Mouse (Mus musculus): ENCODE measurements around the gene Pfn4.
"Not testable (repeated sequence)": the region's sequence is repeated elsewhere in the genome, so short reads cannot be mapped to it uniquely, and the experiment has no call there.

Gene Pfn4

DNA sequence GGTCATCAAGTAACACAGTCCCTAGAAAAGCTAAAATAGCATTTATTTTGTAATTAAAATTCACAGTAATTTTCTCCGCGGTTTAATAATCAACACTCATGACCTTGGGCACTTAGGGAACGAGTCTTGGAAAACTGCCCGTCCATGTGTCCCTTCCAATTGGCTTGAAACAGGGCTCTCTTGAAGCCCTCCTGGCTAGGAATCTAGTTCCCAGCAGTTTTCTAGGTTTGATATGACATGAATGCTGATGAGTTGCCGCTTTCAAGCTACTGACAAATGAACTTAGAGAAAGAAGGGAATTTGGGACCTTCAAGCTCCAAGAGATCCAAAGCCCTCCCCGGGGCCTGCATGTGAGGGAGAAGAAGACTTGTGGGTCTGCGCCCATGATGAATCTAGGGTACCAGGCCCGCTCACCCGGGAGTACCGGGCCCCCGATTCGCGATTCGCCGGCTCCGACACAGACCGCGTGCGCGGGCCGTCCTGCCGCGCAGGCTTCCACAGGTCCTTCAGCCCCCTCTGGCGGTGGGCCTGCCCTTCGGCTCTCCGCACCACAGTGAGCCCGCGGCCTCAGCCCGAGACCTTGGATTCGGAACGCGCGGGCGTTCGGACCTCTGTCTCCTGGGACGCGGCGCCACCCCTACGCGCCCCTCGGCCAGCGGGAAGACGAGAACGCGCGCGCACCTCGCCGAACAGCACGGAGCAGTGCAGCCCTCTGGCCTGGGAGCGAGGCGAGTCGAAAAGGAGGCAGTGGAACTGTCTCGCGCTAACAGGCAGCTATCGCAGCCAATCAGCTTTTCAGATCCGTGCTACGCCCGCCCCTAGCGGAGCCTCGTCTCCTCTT, at the start of gene Pfn4, which contains the start of gene Fam228b:
Gene Pfn4 (plus strand): TSS at position 531 of the 841 bp plus-strand sequence.
Gene Fam228b (minus strand): TSS at position 776 of the 841 bp plus-strand sequence.
- DNase-seq, result peak; percentile 96 to 97

DNA sequence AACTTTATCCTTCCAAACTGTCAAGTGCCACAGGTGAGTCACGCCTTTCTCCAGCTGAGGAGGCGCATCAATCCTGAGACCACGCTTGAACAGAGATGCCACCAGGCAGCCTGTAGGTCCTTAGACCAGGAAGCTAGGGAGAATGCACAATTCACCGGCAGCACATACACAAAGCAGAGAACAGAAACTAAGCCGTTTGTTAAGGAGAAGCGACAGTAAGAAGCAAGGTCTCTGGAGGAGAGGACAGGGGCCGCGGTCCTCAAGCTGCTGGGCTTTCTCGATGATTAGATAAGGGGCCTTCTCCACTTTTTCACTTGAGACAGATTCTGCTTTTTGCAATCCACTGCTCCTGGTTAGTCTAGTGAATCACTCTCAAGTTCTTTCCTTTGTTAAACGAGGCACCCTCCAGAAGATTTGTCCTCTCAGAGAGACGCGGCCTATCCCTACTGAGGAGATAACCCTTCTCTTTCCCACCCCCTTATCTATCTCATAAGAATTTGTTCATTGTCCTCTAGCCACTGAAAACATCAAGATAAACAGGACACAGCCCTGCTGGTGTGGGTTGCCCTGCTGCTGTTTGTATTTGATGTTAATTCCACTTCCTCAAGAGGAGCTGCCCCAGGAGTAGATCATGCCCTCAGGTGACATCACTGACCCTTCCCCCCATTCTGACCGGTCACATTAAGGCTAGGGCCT, 49.6 kb upstream of the Pfn4 start:
- no peak for DNase-seq

DNA sequence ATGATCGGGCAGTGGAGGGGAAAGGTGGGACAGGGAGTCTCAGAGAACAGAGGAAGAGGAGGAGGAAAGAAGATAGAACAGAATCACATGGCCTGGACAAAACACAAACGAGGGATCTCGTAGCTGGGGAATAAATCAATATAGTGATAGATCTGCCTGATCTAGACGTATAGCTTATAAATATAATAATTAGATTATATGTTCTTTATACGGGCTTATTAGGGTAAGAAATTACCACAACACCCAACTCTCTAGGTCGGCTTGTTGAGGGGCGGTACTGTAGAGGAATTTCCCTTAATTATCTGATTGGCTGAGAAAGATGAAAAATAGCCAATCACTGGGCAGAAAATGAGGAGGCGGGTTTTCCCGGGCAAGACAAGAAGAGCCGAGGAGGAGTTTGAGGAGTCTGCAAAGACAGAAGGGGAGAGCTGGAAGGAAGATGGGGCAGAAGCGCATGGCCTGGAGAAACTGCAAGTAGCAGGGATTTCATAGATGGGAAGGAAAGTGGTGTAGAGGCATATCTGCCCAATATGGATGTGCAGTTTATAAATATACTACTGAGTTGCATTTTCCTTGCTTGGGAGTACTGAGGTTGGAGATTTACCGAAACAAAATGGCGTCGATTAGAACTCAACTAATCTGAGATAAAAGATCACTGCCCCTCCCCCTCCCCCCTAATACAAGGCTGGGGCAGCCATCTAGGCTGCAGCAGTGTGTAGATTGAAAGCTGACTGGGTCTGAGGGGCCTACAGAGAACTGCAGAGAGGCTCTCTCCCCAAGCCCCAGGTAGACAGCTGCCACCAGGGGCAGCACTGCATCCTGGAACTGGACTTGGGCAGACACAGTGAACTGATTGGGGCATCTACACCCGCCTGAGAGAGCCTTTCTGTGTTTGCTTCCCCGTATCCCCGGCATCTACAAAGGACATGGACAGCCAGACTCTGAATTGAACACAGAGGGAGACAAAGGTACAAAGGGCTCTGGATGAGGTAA, 48.8 kb upstream of the Pfn4 start:
- no peak for DNase-seq

DNA sequence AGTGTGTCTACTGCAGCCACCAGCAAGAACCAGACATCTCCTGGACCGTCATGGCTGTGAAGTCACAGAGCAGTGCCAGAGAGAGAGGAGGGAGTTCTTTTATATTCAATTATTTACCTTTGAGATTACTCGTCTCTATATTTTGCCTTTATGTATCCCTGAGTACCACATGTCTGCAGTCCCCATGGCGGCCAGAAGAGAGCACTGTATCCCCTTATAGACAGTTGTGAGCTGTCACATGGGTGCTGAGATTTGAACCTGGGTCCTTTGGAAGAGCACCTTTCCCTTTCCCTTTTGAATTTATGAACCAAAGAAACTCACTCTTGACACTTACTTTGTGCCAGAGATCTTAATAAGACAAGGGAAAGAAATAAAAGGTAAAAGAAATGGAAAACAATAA, 39.7 kb upstream of the Pfn4 start:
- no peak for DNase-seq

DNA sequence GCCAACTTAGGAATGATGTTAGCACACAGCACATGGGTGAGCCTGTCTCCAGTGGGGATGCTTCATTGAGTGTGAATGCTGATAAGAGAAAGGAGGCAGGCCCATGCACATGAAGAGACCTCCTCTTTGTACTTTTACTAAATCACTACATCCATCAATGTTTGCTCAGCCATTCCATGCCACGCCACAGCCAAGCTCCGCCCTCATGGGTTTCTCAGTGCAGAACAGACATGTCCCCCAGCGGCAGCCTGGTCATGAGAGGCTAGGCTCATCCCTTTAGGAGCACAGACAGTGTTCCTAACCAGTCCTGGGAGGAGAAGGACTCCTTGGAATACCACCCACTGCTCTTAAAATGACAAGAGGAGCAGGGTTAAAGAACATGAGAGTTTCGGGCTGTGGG, 37.2 kb upstream of the Pfn4 start:
- DNase-seq, result no peak

DNA sequence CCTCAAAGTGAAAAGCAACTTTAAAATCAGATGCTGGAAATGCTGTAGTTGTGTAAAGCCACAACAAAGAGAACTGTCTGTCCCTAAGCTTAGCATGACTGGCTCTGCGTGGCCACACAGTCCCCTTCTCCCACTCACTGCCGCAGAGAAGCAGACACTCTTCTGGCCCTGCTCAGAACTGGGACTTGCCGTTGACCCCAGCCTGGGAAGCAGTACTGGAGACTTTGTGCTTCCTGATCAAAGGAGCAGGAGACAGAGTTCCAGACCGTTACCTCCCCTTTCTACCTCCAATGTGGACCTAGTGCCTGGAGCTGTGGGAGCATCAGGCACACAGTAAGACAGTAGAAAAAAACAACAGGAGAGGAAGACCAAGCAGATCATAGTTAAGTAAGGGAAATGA, 36.5 kb upstream of the Pfn4 start:
- no peak for DNase-seq

DNA sequence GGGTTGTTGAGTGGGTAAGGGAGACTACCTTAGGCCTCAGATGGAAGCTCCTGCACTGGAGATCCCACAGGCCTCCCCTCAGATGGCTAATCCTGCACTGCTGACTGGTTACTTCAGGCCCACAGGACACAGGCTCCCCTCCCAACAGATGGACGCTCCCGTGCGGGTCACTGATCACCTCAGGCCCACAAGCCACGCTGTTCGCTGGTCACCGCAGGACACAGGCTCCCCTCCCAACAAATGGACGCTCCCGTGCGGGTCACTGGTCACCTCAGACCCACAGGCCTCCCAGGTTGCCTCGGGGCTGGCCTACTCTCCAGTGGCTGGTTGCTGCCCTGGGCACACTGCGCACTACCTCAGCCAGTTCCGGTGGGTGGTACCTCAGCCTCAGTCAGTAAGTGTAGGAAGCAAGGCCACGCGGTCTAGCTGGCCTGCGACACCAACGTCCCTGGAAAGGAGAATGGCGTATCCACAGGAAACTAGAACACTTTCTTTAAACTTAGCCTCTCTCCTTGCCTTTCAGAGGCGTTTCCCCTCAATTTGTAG, 30.7 kb upstream of the Pfn4 start, which contains the start of gene Fam228a:
Gene Fam228a (minus strand): TSS at position 400 of the 546 bp plus-strand sequence.
- DNase-seq, result no peak

DNA sequence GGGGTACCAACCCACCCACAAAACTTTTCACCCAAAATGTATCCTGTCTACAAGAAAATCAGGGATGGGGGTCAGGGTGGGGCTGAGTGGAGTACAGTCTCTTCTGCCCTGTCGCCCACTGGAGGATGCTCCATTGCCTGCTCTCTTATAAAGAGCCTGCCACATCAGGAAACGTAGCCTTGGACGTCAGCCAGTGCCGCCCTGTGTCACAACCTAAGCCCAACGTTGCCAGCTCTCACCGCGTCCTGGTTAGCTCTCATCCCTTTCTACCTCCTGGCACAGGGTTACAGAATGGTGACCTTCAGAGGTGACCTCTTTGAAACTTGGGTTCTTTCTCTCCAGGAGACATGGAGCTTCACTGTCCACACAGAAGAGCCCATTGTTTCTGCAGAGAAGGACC, 28.0 kb upstream of the Pfn4 start:
- DNase-seq, result peak in 1 of 2 experiments; percentile 40

DNA sequence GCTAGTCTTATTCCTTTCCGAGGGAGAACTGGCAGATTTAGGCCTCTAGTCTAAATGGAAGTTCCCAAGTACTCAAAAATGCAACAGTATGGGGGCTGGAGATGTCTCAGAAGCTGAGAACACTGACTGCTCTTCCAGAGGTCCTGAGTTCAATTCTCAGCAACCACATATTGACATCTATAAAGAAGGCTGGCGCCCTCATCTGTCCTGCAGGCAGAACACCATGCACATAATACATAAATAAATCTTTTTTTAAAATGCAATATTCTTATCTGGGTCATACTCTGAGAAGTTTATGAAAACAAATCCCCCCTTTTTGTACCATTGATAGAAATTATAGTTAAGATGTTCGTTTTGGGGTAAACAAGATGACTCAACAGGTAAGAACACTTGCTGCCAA, 26.6 kb upstream of the Pfn4 start:
- no peak for DNase-seq

DNA sequence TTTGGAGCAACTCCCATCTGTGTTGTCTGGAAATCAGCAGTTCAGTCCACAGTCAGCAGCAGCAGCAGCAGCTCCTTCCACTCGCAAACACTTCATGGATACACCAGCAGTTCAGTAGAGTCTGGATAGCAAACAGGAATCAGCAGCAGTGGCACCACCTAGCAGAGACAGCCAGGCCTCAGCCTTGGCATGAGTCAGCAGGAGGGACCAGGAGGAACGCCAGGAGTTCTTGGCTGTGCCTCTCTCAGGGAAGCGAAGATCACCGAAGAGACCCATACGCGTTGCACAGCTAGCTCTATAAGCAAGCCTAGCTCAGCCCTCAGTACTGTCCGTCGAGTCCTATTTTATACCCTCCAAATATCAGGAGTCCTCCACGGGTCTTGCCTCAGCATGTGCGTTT, 24.3 kb upstream of the Pfn4 start:
- DNase-seq, result no peak

DNA sequence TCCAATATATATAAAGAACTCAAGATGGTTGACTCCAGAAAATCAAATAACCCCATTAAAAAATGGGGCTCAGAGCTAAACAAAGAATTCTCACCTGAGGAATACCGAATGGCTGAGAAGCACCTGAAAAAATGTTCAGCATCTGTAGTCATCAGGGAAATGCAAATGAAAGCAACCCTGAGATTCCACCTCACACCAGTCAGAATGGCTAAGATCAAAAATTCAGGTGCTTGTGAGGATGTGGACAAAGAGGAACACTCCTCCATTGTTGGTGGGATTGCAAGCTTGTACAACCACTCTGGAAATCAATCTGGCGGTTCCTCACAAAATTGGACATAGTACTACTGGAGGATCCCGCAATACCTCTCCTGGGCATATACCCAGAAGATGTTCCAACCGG, 14.4 kb upstream of the Pfn4 start:
- not testable (repeated sequence) for DNase-seq

DNA sequence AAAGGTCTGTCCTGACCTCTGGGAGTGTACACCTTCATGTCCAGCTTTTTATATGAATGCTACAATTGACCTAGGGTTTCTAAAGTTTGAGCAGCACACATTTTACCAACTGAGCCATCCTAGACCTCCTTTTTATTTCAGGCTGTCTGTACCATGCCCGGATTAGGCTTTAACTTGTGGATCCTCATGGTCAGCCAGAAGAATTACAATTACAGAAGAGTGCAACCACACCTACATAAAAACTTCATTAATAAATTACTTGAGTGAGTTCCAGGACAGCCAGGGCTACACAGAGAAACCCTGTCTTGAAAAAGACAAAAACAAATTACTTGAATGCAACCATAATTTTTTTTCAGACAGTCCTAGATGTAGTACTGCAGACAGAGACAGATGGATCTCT, 11.8 kb upstream of the Pfn4 start:
- DNase-seq, result no peak

DNA sequence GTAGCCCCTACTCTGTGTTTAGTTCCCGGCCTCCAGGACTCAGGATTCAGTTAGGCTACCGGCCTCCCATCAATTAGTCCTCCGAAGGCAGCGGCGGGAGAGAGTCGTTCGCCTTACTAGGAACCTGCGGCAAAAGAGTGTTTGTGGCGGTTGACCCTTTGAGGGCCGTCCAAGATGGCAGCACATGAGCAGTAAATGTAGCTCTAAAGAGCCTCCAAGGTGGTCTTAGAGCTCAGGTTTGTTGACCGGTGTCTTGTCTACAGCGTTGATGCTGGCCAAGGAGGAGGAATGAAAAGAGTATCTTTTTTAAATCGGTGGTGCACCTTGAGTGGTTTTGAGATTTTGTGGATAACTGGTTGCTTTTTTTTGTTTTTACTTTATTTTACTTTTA, 506 bp downstream of the Pfn4 start:
- no peak for DNase-seq

DNA sequence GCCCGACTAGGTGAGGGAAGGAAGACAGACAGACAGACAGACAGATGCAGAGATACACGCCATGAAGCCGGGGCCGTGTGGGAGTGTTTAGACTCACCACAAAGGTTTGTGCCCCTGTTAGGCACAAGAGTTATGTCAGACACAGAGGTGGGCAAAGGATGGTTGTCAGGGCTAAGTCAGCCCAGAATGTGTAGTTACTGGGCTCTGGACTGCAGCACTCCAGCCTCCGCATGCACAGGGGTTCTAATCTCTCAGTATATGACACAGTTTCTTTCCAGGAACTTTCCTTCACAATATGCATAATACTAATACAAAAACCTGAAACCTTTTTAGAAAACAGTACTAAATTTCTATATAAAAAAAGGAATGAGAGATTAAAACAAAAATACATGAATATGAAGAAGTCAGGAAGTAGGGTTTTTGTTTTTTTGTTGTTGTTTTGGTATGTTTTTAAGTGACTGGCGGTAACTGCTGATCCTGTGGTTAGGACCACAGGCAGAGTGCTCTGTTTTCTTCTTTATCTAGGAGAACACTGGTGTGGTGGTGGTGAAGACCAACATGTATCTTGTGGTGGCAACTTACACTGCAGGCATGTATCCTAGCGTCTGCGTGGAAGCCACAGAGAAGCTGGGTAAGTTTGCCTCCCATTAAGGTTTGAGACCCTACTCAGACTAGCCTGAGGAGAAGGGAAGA, 6.2 kb downstream of the Pfn4 start:
- DNase-seq, result no peak

DNA sequence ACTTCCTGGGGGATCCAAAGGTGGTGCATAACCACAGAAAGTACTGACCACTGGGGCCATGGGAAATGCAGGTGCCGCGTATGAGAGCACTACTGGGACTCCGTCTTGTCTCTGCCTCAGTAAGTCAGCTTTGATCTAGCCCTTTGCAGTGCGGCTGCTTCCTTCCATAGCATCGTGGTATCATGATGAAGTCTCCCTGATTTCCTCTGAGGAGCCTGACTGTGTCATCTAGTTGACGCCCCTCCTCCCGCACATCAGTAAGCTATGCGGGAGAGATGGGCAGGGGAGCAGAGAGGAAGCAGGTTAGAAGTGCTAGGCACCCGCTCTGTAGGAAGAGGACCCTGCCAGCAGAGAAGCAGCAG, 6.7 kb downstream of the Pfn4 start:
- no peak for DNase-seq

DNA sequence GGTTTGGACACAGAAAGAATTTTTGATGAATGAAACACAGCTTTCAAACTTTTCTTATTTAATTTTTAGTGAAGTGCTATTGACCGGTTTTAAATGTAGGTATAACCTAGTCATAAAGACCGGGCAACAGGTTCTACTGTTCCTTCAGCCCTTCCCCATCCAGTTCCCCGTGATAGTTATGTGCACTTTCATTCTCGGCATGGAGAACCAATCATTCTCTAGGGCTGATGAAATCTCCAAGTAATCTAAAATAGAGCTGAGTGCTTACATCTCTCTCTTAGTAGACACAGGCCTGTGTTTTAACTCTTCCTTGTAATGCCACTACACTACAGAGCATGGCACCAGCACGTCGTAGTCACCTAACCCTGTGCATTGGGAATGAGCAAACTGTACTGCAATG, 8.9 kb downstream of the Pfn4 start:
- DNase-seq, result no peak

DNA sequence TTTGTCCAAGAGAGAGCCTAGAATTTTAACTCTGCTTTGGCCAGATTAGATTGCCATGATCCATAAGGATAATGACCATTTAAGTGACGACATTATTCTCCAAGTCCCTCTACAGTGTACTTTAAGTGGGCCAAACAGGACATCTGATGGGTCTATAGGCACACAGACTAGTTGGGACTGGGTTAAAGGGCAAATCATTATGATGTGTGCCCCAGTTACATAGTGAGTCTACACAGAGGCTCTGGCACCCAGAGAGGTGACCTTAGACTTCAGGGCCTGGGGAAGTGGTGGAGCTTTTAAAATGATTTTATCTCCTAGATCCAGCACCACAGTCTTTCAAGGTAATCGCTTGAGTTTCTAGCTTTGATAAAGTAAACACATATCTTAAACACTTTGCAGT, 11.4 kb downstream of the Pfn4 start:
- no peak for DNase-seq

DNA sequence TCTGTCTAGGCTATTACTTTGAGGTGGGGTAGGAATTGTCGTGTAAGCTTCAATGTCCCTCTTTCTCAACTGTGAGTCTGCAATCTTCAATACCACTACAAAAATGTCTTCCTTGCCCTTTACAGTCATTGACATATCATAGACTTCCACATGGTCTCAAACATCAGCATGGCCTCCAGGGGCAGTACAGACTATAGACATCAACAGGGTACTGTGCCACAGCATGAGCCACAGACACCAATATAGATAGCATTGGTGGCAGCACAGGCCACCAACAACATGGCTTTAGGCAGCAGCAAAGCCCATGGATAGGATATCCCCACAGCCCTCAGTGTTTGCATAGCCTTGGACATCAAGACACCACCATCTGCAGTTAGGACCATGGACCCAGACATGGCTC, 12.4 kb downstream of the Pfn4 start:
- no peak for DNase-seq

DNA sequence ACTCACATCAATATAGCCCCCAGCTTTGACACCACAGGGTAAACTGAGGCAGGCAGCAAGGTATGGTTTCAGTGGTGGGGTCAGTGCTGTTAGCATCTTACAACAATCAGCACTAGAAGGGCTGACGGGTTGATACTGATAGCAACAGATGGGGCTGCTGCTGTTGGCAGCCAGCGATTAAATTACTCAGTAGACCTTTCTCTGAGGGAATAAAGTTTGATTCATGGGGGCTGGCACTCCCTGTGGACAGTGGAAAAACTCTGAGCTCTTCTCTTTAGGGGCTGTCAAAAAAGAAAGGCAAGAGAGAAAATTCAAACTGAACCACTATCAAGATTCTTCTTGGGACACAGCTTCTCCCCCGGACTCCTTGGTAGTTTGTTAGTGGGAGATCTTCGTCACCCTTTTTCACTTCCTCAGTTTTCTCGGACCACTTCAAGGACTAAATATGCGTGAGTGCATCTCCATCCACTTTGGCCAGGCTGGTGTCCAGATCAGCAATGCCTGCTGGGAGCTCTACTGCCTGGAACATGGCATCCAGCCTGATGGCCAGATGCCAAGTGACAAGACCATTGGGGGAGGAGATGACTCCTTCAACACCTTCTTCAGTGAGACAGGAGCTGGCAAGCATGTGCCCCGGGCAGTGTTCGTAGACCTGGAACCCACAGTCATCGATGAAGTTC, 13.0 kb downstream of the Pfn4 start:
- DNase-seq, result not testable (repeated sequence)

DNA sequence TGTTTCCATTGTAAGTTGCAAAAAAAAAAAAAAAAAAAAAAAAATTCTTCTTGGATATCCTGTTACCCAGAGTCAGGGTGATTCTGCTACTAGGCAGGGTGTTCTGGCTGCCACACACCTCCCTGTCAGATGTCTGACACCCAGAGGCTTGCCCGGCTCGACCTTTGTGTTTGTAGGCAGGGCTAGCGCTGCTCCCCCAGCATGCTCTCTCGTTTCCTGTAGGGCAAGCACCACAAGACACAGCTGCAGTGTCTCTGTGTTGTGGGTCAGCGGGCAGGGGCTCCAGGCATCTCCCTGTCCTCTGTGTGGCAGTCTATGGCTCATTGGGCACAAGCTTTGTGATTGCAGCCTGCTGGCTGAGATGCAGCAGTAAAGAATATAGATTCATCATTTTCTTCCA, 14.8 kb downstream of the Pfn4 start:
- DNase-seq, result peak; percentile 47 to 80

DNA sequence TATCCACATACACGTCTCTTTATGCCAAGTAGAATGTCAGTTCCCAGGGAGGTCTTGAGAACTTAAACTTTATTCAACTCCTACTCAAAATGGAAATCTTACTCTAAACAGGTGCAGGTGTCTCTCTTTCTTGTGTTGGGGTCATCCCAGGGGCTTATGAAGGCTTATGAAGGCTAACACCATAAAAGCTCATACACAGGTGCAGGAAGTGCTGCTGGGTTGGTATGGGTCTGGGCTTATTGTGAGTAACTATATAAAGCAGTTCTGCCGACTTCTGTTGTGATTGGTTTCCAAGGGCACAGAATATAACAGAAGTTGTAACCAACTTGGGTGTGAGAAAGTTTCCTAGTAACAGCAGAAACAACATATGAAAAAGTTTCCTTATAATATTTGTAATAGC, 15.6 kb downstream of the Pfn4 start:
- no peak for DNase-seq
